Mouse (Mus musculus): Measurements from ENCODE around the gene Ppfibp2. TPM values are rescaled to one million over a fixed set of nuclear protein-coding genes. Genes with fewer than 3 reads are reported as not detected.

The Ppfibp2 gene
- polyA plus RNA-seq, 1 experiment from 2014 or later, result 30.6 TPM

GRCm38 (mm10) chr7:107595426-107595825, 419 bp downstream of the Ppfibp2 start:
- 22% methylated on average over 12 of the region's 13 CpGs for WGBS (ENCODE audit: missing documents)
- no peak overlapping the region for H3K27ac ChIP-seq

GRCm38 (mm10) chr7:107596753-107597152, 1.7 kb downstream of the Ppfibp2 start:
- Histone ChIP-seq H3K4me3 (ENCODE audit: inconsistent target) (no peak overlapping the region), H3K36me3 (ENCODE audit: inconsistent target) (no peaks in the 10 kb centered on the region), H3K79me2 (ENCODE audit: inconsistent target) (peaks cover 59% of the 10 kb centered on the region; the same call in 1 of the 2 replicates), H3K27ac (peak overlapping the region; percentile 15)

More at GRCm38 (mm10) chr7:107595426-107595825, 419 bp downstream of the Ppfibp2 start:
- Histone ChIP-seq H3K36me3 (ENCODE audit: inconsistent target) (no peaks in the 10 kb centered on the region), H3K4me3 (ENCODE audit: inconsistent target) (peak overlapping the region; percentile 59), H3K79me2 (ENCODE audit: inconsistent target) (peaks cover 49% of the 10 kb centered on the region; the same call in 1 of the 2 replicates)

GRCm38 (mm10) chr7:107597956-107598355, 2.9 kb downstream of the Ppfibp2 start:
- Histone ChIP-seq H3K79me2 (ENCODE audit: inconsistent target) (peaks cover 71% of the 10 kb centered on the region; the same call in 1 of the 2 replicates), H3K36me3 (ENCODE audit: inconsistent target) (no peaks in the 10 kb centered on the region), H3K4me3 (ENCODE audit: inconsistent target) (no peak overlapping the region), H3K27ac (no peak overlapping the region)
- WGBS (ENCODE audit: missing documents), result 95% methylated on average over 3 of the region's 3 CpGs

GRCm38 (mm10) chr7:107600651-107601050, 5.6 kb downstream of the Ppfibp2 start:
- Histone ChIP-seq H3K79me2 (ENCODE audit: inconsistent target) (peaks cover 89% of the 10 kb centered on the region; the same call in 1 of the 2 replicates), H3K27ac (no peak overlapping the region), H3K4me3 (ENCODE audit: inconsistent target) (no peak overlapping the region), H3K36me3 (ENCODE audit: inconsistent target) (no peaks in the 10 kb centered on the region)
- WGBS (ENCODE audit: missing documents), result 98% methylated on average over 5 of the region's 5 CpGs

GRCm38 (mm10) chr7:107602505-107602904, 7.5 kb downstream of the Ppfibp2 start:
- Histone ChIP-seq H3K27ac (no peak overlapping the region), H3K36me3 (ENCODE audit: inconsistent target) (no peaks in the 10 kb centered on the region), H3K4me3 (ENCODE audit: inconsistent target) (no peak overlapping the region), H3K79me2 (ENCODE audit: inconsistent target) (peaks cover 78% of the 10 kb centered on the region; the same call in 1 of the 2 replicates)
- WGBS (ENCODE audit: missing documents), result 90% methylated on average over 4 of the region's 4 CpGs

GRCm38 (mm10) chr7:107602913-107603312, 7.9 kb downstream of the Ppfibp2 start:
- no peaks in the 10 kb centered on the region for H3K36me3 ChIP-seq (ENCODE audit: inconsistent target)
- peaks cover 76% of the 10 kb centered on the region; the same call in 1 of the 2 replicates for H3K79me2 ChIP-seq (ENCODE audit: inconsistent target)
- no peak overlapping the region for H3K4me3 ChIP-seq (ENCODE audit: inconsistent target)
- no peak overlapping the region for H3K27ac ChIP-seq
- 96% methylated on average over 6 of the region's 6 CpGs for WGBS (ENCODE audit: missing documents)

GRCm38 (mm10) chr7:107607766-107608165, 12.8 kb downstream of the Ppfibp2 start:
- WGBS (ENCODE audit: missing documents), result 70% methylated on average over 1 of the region's 1 CpGs
- H3K27ac ChIP-seq, result no peak overlapping the region
- no peaks in the 10 kb centered on the region for H3K36me3 ChIP-seq (ENCODE audit: inconsistent target)
- peaks cover 55% of the 10 kb centered on the region; the same call in 1 of the 2 replicates for H3K79me2 ChIP-seq (ENCODE audit: inconsistent target)
- H3K4me3 ChIP-seq (ENCODE audit: inconsistent target), result no peak overlapping the region

- 96% methylated on average over 2 of the region's 2 CpGs for WGBS (ENCODE audit: missing documents)
- peaks cover 54% of the 10 kb centered on the region; the same call in 1 of the 2 replicates for H3K79me2 ChIP-seq (ENCODE audit: inconsistent target)
- no peak overlapping the region for H3K27ac ChIP-seq
- no peak overlapping the region for H3K4me3 ChIP-seq (ENCODE audit: inconsistent target)
- H3K36me3 ChIP-seq (ENCODE audit: inconsistent target), result no peaks in the 10 kb centered on the region
Observed at GRCm38 (mm10) chr7:107609622-107610255, 14.7 kb downstream of the Ppfibp2 start.

GRCm38 (mm10) chr7:107610880-107611279, 15.9 kb downstream of the Ppfibp2 start:
- H3K36me3 ChIP-seq (ENCODE audit: inconsistent target), result no peaks in the 10 kb centered on the region
- peaks cover 49% of the 10 kb centered on the region; the same call in 1 of the 2 replicates for H3K79me2 ChIP-seq (ENCODE audit: inconsistent target)
- H3K27ac ChIP-seq, result no peak overlapping the region
- WGBS (ENCODE audit: missing documents), result 84% methylated on average over 5 of the region's 5 CpGs
- no peak overlapping the region for H3K4me3 ChIP-seq (ENCODE audit: inconsistent target)

- Histone ChIP-seq H3K4me3 (ENCODE audit: inconsistent target) (no peak overlapping the region), H3K27ac (no peak overlapping the region), H3K79me2 (ENCODE audit: inconsistent target) (peaks cover 33% of the 10 kb centered on the region; the same call in 1 of the 2 replicates), H3K36me3 (ENCODE audit: inconsistent target) (no peaks in the 10 kb centered on the region)
- whole genome bisulfite sequencing (ENCODE audit: missing documents), result 60% methylated on average over 10 of the region's 11 CpGs
Observed at GRCm38 (mm10) chr7:107618028-107618992, 23.3 kb downstream of the Ppfibp2 start.

- Histone ChIP-seq H3K27ac (no peak overlapping the region), H3K36me3 (ENCODE audit: inconsistent target) (no peaks in the 10 kb centered on the region), H3K79me2 (ENCODE audit: inconsistent target) (peaks cover 24% of the 10 kb centered on the region; the same call in 1 of the 2 replicates), H3K4me3 (ENCODE audit: inconsistent target) (no peak overlapping the region)
- 86% methylated on average over 4 of the region's 4 CpGs for WGBS (ENCODE audit: missing documents)
Observed at GRCm38 (mm10) chr7:107619225-107619624, 24.2 kb downstream of the Ppfibp2 start.

- Histone ChIP-seq H3K4me3 (ENCODE audit: inconsistent target) (no peak overlapping the region), H3K79me2 (ENCODE audit: inconsistent target) (peaks cover 18% of the 10 kb centered on the region; the same call in 1 of the 2 replicates), H3K27ac (no peak overlapping the region), H3K36me3 (ENCODE audit: inconsistent target) (no peaks in the 10 kb centered on the region)
- WGBS (ENCODE audit: missing documents), result 25% methylated on average over 3 of the region's 3 CpGs
Observed at GRCm38 (mm10) chr7:107620137-107620536, 25.1 kb downstream of the Ppfibp2 start.

GRCm38 (mm10) chr7:107624432-107624831, 29.4 kb downstream of the Ppfibp2 start:
- WGBS (ENCODE audit: missing documents), result 69% methylated on average over 3 of the region's 3 CpGs

GRCm38 (mm10) chr7:107625061-107625460, 30.1 kb downstream of the Ppfibp2 start, which contains the start of gene 5330417H12Rik:
5330417H12Rik (minus strand) TSS chr7:107625161.
- WGBS (ENCODE audit: missing documents), result 95% methylated on average over 2 of the region's 2 CpGs
- Histone ChIP-seq H3K79me2 (ENCODE audit: inconsistent target) (peaks cover 21% of the 10 kb centered on the region; the same call in 1 of the 2 replicates), H3K36me3 (ENCODE audit: inconsistent target) (no peaks in the 10 kb centered on the region), H3K4me3 (ENCODE audit: inconsistent target) (no peak within 1 kb of the TSS), H3K27ac (no peak within 1 kb of the TSS)

More at GRCm38 (mm10) chr7:107624432-107624831, 29.4 kb downstream of the Ppfibp2 start:
- peaks cover 18% of the 10 kb centered on the region; the same call in 1 of the 2 replicates for H3K79me2 ChIP-seq (ENCODE audit: inconsistent target)
- H3K36me3 ChIP-seq (ENCODE audit: inconsistent target), result no peaks in the 10 kb centered on the region
- H3K4me3 ChIP-seq (ENCODE audit: inconsistent target), result no peak overlapping the region
- H3K27ac ChIP-seq, result no peak overlapping the region

Data from macrophage (primary cell).